Mouse (Mus musculus): ENCODE measurements around the gene Noa1. TPM values are rescaled to one million over a fixed set of nuclear protein-coding genes. Genes with fewer than 3 reads are reported as not detected.

Gene Noa1
- total RNA-seq, 2 experiments from 2014 or later = 13.7 to 14.9 TPM

GRCm38 (mm10) chr5:77290606-77291005, 19.3 kb downstream of the Noa1 start:
- no peak for DNase-seq

DNA sequence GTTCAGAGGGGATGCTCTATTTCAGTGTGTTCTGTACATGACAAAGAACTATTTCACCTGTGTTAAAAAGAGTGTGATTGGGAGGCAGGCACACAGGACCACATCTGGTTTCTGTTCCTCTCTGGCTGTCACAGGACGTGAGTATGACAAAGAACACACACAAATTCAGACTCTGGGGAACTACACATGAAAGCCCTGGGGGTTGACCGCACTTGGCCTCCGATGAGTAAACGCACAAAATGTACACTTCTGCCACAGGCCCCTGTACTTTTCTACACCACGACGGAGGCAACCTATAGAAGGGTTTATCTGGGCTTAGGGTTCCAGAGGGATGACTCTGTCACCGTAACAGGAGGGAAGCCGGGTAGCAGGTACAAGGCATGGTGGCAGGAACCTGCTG, 20.2 kb downstream of the Noa1 start:
- no peak for DNase-seq

GRCm38 (mm10) chr5:77287901-77288300, 22.0 kb downstream of the Noa1 start:
- DNase-seq = no peak

DNA sequence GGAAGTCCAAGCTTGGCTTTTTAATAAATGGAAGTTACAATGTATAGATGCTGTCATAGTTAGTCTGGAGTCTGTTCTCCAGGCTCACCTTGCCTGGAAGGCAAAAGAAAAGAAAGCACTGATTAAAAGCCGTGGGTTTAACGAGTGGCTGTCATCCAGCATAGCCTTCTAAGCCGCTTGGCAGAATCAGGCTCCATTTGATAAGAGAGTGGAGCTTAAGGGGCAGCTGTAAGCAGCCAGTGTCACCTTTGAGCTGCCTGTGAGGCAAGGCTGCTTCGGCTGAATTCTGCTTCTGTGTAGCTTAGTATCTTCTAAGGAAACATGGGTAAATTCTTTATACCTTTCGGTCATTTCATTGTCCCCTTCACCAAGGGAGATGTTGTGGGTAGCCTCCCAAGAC, 23.0 kb downstream of the Noa1 start:
- no peak for DNase-seq

- DNase-seq = no peak
Measured at GRCm38 (mm10) chr5:77285685-77286084, 24.2 kb downstream of the Noa1 start.

DNA sequence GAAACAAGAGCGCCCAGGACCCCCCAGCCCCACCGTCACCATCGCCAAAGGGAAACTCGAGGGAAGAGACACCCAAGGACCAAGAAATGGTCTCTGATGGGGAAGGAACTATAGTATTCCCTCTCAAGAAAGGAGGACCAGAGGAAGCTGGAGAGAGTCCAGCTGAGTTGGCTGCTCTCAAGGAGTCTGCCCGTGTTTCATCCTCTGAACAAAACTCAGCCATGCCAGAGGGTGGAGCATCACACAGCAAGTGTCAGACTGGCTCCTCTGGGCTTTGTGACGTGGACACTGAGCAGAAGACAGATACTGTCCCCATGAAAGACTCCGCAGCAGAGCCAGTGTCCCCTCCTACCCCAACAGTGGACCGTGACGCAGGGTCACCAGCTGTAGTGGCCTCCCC, 27.6 kb downstream of the Noa1 start:
- no peak for DNase-seq

GRCm38 (mm10) chr5:77281518-77282174, 28.2 kb downstream of the Noa1 start:
- DNase-seq = no peak

DNA sequence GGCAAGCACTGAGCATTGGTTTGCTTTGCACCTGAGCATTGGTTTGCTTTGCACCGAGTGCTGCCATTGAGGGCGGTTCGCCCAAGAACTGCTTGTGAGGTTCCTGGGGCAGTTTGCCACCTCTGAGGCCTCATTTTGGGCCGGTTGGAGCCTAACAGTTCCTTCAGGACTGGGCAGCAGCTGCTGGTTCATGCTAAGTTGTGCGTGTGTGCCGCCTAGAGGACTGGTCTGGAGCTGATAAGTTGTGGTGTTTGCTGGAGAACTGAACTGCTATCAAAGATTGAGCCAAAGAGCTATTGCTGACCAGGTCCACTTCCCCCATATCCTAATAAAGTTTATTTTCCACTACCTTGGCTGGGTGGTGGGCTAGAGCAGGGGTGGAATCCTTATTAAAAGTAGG, 32.7 kb downstream of the Noa1 start:
- no peak for DNase-seq

- peak; percentile 21 for DNase-seq
Measured at GRCm38 (mm10) chr5:77275950-77276349, 33.9 kb downstream of the Noa1 start.

DNA sequence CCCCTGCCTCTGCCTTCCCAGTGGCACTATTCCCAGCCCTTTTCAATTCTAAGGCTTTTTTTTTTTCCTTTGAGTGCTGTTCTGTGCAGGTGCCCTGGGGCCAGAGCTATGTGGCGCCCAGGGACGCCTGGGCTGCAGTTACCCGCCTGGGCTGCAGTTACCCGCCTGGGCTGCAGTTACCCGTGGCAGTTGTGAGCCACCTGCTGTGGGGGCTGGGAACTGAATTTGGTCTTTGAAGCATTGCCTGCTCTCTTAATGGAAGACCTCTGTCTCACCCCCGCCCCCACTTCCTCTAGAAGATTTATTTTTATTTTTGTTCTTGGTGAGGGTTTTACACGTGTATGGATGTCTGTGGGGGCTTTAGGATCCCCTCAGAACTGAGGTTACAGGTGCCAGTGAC, 36.7 kb downstream of the Noa1 start:
- DNase-seq = no peak

DNA sequence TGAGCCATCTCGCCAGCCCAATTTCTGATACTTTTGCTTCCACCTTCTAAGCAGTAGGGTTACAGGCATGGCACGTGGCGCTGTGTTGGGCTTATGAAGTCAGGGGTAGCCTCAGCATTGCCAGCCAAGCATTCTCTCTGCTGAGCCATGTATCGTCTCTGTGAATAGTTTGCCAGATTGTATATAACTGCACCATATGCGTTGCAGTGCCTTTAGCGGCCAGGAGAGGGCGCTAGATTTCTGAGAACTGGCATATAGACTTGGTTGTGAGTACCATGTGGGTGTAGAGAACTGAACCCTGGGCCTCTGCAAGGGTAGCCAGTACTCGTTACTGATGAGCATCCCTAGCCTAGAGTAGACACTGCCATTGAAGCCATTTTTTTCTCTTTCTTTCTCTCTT, 40.5 kb downstream of the Noa1 start:
- DNase-seq = no peak

DNA sequence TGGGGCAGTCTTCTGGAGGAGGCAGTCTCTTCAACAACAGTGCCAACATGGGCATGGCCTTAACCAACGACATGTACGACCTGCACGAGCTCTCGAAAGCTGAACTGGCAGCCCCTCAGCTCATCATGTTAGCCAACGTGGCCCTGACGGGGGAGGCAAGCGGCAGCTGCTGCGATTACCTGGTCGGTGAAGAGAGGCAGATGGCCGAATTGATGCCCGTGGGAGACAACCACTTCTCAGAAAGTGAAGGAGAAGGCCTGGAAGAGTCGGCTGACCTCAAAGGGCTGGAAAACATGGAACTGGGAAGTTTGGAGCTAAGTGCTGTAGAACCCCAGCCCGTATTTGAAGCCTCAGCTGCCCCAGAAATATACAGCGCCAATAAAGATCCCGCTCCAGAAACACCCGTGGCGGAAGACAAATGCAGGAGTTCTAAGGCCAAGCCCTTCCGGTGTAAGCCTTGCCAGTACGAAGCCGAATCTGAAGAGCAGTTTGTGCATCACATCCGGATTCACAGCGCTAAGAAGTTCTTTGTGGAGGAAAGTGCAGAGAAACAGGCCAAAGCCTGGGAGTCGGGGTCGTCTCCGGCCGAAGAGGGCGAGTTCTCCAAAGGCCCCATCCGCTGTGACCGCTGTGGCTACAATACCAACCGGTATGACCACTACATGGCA, 41.8 kb downstream of the Noa1 start:
- DNase-seq = no peak

DNA sequence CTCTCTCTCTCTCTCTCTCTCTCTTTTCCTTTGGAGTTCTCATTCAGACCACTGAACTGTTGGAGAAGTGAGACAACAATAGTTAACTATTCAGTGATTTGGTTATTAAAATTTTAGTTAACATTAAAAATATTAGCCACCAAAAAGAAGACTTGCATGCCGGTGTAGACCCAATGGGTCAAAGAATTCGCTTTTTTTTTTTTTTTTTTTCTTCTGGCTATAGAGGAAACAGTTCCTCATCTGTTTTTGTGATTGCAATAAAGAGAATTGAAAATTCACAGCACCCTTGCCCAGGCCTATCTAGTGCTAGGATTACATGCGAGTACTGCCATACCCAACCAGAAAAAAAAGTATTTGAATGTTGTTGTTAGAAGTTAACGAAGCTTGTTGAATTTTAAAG, 42.4 kb downstream of the Noa1 start:
- no peak for DNase-seq

DNA sequence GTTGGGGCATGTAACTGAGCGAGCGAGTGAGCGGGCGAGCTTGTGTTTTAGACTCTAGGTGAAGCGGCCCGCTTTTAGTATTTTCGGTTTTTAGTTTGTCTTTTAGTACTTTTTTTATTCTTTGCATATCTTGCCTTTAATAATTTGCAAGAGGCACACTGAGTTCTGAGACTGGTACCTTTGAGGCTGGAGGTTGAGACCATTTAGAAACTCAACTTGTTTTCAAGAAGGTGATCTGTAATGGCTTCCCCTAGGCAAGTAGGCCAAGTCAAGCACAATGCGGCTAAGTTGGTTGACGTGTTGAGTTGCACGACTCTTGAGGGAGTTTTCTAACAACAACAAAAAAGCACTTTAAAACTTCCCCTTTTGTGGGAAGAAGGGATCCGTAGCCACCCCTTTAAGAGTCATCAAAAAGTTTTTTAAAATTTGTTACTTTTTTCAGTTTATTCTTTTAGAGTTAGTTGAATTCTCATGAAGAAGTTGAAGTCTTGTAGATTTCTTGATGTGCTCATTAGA, 42.9 kb downstream of the Noa1 start:
- no peak for DNase-seq

DNA sequence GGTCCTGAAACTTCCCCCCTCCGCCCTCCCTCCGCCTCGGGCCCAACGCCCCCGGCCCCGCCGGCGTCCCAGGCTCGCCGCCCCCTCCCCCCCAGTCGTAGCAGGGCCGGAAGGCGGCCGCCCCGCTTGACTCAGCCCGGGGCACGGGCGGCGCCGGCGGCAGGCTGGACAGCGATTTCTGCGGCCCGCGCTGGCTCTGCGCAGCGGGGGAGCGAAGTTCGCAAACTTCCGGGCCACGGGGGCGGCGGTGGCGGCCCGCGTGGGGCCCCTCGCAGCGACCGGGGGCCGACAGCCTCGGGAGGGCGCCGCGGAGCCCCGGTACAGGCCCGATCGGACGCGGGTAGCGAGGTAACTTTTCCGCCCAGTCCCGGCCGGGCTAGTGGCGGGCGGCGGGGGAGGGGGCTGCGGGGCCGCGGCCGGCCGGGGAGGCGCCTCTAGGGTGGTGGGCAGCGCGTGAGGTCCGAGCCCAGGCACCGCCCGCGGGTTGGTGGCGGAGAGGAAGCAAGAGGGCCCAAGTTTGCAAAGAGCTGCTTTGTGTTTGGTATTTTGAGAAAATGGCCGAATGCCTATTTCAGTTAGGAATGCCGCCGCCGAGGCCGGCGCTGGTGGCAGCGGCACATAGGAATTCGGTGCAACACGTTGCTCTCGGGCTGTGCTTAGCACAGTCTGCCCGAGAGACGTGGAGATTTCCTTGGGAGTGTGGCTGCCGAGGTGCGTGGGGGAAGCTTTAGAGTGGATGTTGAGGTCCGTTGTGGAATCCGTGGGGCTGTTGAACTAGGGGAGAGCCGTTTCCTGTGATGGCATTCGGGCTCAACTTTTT, 43.6 kb downstream of the Noa1 start:
- peak; percentile 65 for DNase-seq

- DNase-seq = peak; percentile 78
Measured at GRCm38 (mm10) chr5:77265671-77266065, 44.2 kb downstream of the Noa1 start.

GRCm38 (mm10) chr5:77265081-77265670, 44.7 kb downstream of the Noa1 start, which contains the start of gene Rest:
Rest (plus strand) TSS chr5:77265491.
- peak; percentile 86 for DNase-seq

DNA sequence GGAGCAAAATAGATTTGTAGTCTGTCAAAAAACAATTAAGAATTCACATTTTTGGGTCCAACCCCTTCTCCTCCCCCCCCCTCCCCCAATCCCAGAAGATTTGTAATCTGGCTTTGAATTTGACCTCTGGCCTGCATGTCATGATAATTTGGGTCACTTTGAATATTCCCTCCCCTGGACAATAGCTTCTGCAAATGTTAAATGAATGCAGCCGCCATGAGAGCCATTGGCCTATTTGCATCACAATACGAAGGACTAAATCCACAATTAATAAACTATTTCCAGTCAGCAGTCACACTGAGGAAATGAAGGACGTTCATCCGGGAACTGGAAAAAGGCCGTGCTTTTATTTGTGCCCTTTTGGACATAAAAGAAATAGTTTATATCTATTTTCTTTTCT, 47.8 kb downstream of the Noa1 start:
- DNase-seq = no peak

DNA sequence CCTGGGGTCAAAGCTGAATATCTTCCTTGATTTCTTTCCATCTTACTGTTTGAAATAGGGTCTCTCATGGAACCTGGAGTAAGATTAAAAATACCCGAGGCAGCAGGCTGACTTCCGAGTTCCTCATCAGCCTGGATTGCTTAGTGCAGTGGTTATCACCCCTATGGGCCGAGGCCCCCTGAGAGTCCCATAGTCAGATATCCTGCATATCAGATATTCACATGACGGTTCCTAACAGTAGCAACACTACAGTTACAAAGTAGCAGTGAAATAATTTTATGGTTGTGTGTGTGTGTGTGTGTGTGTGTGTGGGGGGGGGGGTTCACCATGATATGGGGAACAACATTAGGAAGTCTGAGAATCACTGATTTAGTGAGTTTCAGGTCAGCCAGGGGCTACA, 48.7 kb downstream of the Noa1 start:
- DNase-seq = no peak

GRCm38 (mm10) chr5:77260141-77260540, 49.7 kb downstream of the Noa1 start:
- DNase-seq = no peak

DNA sequence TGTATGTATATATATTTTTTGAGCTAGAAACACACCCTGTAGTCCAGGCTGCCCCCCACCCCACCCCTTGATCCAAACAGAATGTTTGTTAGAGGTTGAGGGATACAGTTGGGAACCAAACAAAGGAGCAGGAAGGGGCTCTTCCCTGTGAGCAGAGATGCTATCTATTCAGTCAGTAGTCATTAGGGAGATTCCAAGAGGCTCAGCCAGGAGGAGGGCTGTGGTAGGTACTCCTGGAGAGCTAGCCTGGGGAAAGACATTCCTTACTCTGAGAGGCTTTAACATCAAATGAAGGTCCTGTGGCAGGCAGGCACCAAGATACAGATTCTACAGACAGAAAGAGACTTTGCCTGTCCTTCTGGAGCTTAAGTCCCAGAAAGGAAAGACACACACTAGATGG, 50.6 kb downstream of the Noa1 start:
- DNase-seq = no peak

GRCm38 (mm10) chr5:77257603-77258002, 52.3 kb downstream of the Noa1 start:
- no peak for DNase-seq

GRCm38 (mm10) chr5:77254402-77254801, 55.5 kb downstream of the Noa1 start:
- DNase-seq = no peak

Data from gastrocnemius, postnatal 10 days (tissue).